Mouse (Mus musculus) cerebellum, adult 9-11 months (tissue): Measurements from ENCODE around the gene Ptx4.
"Not testable (repeated sequence)": the region's sequence is repeated elsewhere in the genome, so short reads cannot be mapped to it uniquely, and the experiment has no call there.

Experiments
- DNase-seq: peaks from one replicate; pipeline ENCODE4 v3.0.0; 2022

Ptx4 gene

GRCm38 (mm10) chr17:25115664-25116432, 4.7 kb upstream of the Ptx4 start, which contains the start of gene Telo2:
TSS of gene Telo2 (minus strand) at chr17:25115967.
- peak; percentile 93 for DNase-seq

- DNase-seq, result no peak
Measured at GRCm38 (mm10) chr17:25117263-25117662, 3.3 kb upstream of the Ptx4 start.

GRCm38 (mm10) chr17:25123979-25124378, 3.4 kb downstream of the Ptx4 start:
- DNase-seq, result no peak

GRCm38 (mm10) chr17:25125442-25126060, 5.0 kb downstream of the Ptx4 start:
- not testable (repeated sequence) for DNase-seq

- no peak for DNase-seq
Measured at GRCm38 (mm10) chr17:25127079-25127478, 6.5 kb downstream of the Ptx4 start.

GRCm38 (mm10) chr17:25127681-25128080, 7.1 kb downstream of the Ptx4 start:
- DNase-seq, result no peak

GRCm38 (mm10) chr17:25130060-25130459, 9.5 kb downstream of the Ptx4 start:
- no peak for DNase-seq

- DNase-seq, result peak; percentile 93
Measured at GRCm38 (mm10) chr17:25133275-25133698, 12.7 kb downstream of the Ptx4 start, which contains the start of gene Clcn7. TSS of gene Clcn7 (plus strand) at chr17:25133391.

GRCm38 (mm10) chr17:25135622-25136021, 15.1 kb downstream of the Ptx4 start:
- no peak for DNase-seq

GRCm38 (mm10) chr17:25138803-25139202, 18.2 kb downstream of the Ptx4 start:
- no peak for DNase-seq

GRCm38 (mm10) chr17:25139960-25140359, 19.4 kb downstream of the Ptx4 start:
- no peak for DNase-seq

GRCm38 (mm10) chr17:25162161-25162560, 41.6 kb downstream of the Ptx4 start, which contains the start of gene Ccdc154:
TSS of gene Ccdc154 (plus strand) at chr17:25162461.
- DNase-seq, result no peak

- DNase-seq, result no peak
Measured at GRCm38 (mm10) chr17:25163387-25163786, 42.8 kb downstream of the Ptx4 start.

GRCm38 (mm10) chr17:25164770-25165169, 44.2 kb downstream of the Ptx4 start:
- no peak for DNase-seq

- DNase-seq, result no peak
Measured at GRCm38 (mm10) chr17:25165970-25166671, 45.6 kb downstream of the Ptx4 start.

- DNase-seq, result no peak
Measured at GRCm38 (mm10) chr17:25169706-25170105, 49.1 kb downstream of the Ptx4 start.

GRCm38 (mm10) chr17:25172558-25172957, 52.0 kb downstream of the Ptx4 start:
- DNase-seq, result no peak
